Mouse (Mus musculus) embryonic fibroblast, embryonic 13.5 days (primary cell): ENCODE measurements at regions not wholly inside any gene's neighbourhood (a gene's known extent, or its start where the extent isn't known, plus 50 kb on each side); places are given as distances from the start of the nearest gene placed in this dataset.

Experiments
- CTCF ChIP-seq: IDR thresholded peaks from 2 replicates; pipeline ENCODE4 v1.5.1; 2011; ENCODE audit warnings: mild to moderate bottlenecking, control low read depth, low read length, moderate library complexity, borderline replicate concordance; ENCODE audit not compliant: insufficient read depth
- POLR2A ChIP-seq: IDR thresholded peaks from 2 replicates; pipeline ENCODE4 v1.6.1; 2011; ENCODE audit warnings: low read depth, mild to moderate bottlenecking, control low read depth, low read length, moderate library complexity

DNA sequence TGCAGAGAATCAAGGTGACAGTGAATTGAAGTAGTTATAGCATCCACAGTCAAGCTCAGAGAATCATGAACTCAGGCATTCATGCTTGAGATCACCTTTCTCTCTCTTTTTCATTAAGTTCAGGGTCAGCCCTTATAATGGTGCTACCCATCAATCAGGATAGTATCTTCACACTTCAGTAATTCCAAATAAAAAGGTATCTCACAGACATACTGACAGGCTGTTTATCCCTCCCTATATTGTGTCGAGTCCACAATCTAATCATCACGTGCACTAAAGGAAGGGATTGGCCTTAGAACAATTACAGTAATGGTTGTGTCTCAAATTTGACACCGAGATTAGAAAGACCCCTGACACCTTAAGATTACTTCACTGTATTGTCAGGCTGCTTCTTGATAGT, 138.7 kb upstream of the Rspo3 start:
- no peak for TF ChIP-seq CTCF
- TF ChIP-seq POLR2A: no peak
